ENCODE assay signal across 10 mouse cellular contexts in genomic region chr16:94250136-94250535, GRCm38 (mm10).
DNase-seq lines count a peak whose midpoint lies in the region; ATAC-seq lines count a peak whose summit lies in the region.
"Had no signal": no experiment of that assay in that cellular context is flagged by ENCODE, and none has a peak within 500 bp of the region (broad histone marks: within the 10 kb centered on the region; RNA-seq: fewer than 3 reads in every experiment).

No protein-coding gene starts in this region.

- H3K9me3 ChIP-seq in hindbrain, embryonic 16.5 days (ENCODE audit: control insufficient read depth, low read length): no peaks in the 10 kb centered on the region
- H3K9me3 ChIP-seq in hindbrain, embryonic 11.5 days (ENCODE audit: control insufficient read depth, low read length): no peaks in the 10 kb centered on the region
- no peaks in the 10 kb centered on the region for H3K9me3 ChIP-seq in embryonic facial prominence, embryonic 14.5 days (ENCODE audit: control insufficient read depth, low read length)
- no peaks in the 10 kb centered on the region for H3K9me3 ChIP-seq in lung, embryonic 15.5 days
- H3K9me3 ChIP-seq: liver, embryonic 13.5 days had no signal

- ATAC-seq in hindbrain, embryonic 16.5 days: no peak
- no peak for ATAC-seq in hindbrain, embryonic 11.5 days (ENCODE audit: low FRiP score)
- ATAC-seq in embryonic facial prominence, embryonic 14.5 days (ENCODE audit: low read depth): no peak
- ATAC-seq in lung, embryonic 15.5 days (ENCODE audit: borderline replicate concordance, extremely low read depth, low FRiP score, low TSS enrichment): peak; percentile 35; the same call in 1 of the 2 replicates
- ATAC-seq: CD4-positive, CD25-positive, alpha-beta regulatory T cell, adult 4 months had no signal

- H3K9ac ChIP-seq in hindbrain, embryonic 16.5 days (ENCODE audit: low read depth, low read length): peak overlapping the region; percentile 12; the same call in 1 of the 2 replicates
- no peak overlapping the region for H3K9ac ChIP-seq in hindbrain, embryonic 11.5 days (ENCODE audit: low read depth, low read length)
- no peak overlapping the region for H3K9ac ChIP-seq in embryonic facial prominence, embryonic 14.5 days (ENCODE audit: low read depth, low read length)
- H3K9ac ChIP-seq in lung, embryonic 15.5 days: 0 out of 2 replicates have a peak overlapping the region, but pooled peaks have one; percentile 2
- H3K9ac ChIP-seq: liver, embryonic 13.5 days had no signal

- no peak overlapping the region for H3K4me3 ChIP-seq in hindbrain, embryonic 16.5 days (ENCODE audit: low read length)
- H3K4me3 ChIP-seq in hindbrain, embryonic 11.5 days (ENCODE audit: low read depth, low read length): no peak overlapping the region
- H3K4me3 ChIP-seq in embryonic facial prominence, embryonic 14.5 days (ENCODE audit: low read depth, low read length): no peak overlapping the region
- peak overlapping the region; percentile 6; the same call in 1 of the 2 replicates for H3K4me3 ChIP-seq in lung, embryonic 15.5 days
- H3K4me3 ChIP-seq: liver, embryonic 13.5 days had no signal

- no peak overlapping the region for H3K4me2 ChIP-seq in hindbrain, embryonic 16.5 days (ENCODE audit: low read length)
- H3K4me2 ChIP-seq in hindbrain, embryonic 11.5 days (replicated peaks; ENCODE audit: low read depth, low read length): no peak overlapping the region
- H3K4me2 ChIP-seq in embryonic facial prominence, embryonic 14.5 days (ENCODE audit: low read depth, low read length): peak overlapping the region; percentile 31
- peak overlapping the region; percentile 41 for H3K4me2 ChIP-seq in lung, embryonic 15.5 days
- H3K4me2 ChIP-seq: liver, embryonic 13.5 days had no signal

- 55% methylated on average over 12 of the region's 12 CpGs for WGBS in hindbrain, embryonic 16.5 days
- 57% methylated on average over 12 of the region's 12 CpGs for WGBS in hindbrain, embryonic 11.5 days
- WGBS in embryonic facial prominence, embryonic 14.5 days: 37% methylated on average over 12 of the region's 12 CpGs
- WGBS in lung, embryonic 15.5 days: 28% methylated on average over 12 of the region's 12 CpGs

- no peaks in the 10 kb centered on the region for H3K27me3 ChIP-seq in hindbrain, embryonic 16.5 days (replicated peaks; ENCODE audit: control insufficient read depth, insufficient read depth, low read length)
- H3K27me3 ChIP-seq in hindbrain, embryonic 11.5 days (ENCODE audit: control insufficient read depth, insufficient read depth, low read length): no peaks in the 10 kb centered on the region
- H3K27me3 ChIP-seq in embryonic facial prominence, embryonic 14.5 days (replicated peaks; ENCODE audit: control insufficient read depth, insufficient read depth, low read length): no peaks in the 10 kb centered on the region
- H3K27me3 ChIP-seq in lung, embryonic 15.5 days: no peaks in the 10 kb centered on the region
- H3K27me3 ChIP-seq: liver, embryonic 13.5 days had no signal

- DNase-seq in hindbrain, embryonic 11.5 days (ENCODE audit: low spot score): no peak
- DNase-seq in A20 (ENCODE audit: low read depth, low spot score): peak; percentile 87
- DNase-seq in embryonic facial prominence, embryonic 14.5 days (ENCODE audit: low spot score): peak; percentile 31
- DNase-seq in B cell, adult 2 months: no peak
- no peak for DNase-seq in cerebellum, postnatal 36 days
- no peak for DNase-seq in left cerebral cortex, postnatal 36 days (ENCODE audit: low spot score in 2 of 2)
- DNase-seq: liver, embryonic 13.5 days had no signal

- intact Hi-C loops in left cerebral cortex, postnatal 36 days (cut with DNase I): loop anchor here (5.0 to 10.0 kb wide), 2 partner anchors 38 to 125 kb away; no protein-coding TSS in a partner anchor

- 0 out of 2 replicates have a peak, but pooled peaks cover 3% of the 10 kb centered on the region for H3K4me1 ChIP-seq in hindbrain, embryonic 16.5 days (ENCODE audit: control insufficient read depth, insufficient read depth, low read depth, low read length)
- no peaks in the 10 kb centered on the region for H3K4me1 ChIP-seq in hindbrain, embryonic 11.5 days (replicated peaks; ENCODE audit: control insufficient read depth, insufficient read depth, low read length)
- H3K4me1 ChIP-seq in embryonic facial prominence, embryonic 14.5 days (ENCODE audit: control insufficient read depth, insufficient read depth, low read length): peaks cover 26% of the 10 kb centered on the region
- H3K4me1 ChIP-seq in lung, embryonic 15.5 days: peaks cover 11% of the 10 kb centered on the region; the same call in 1 of the 2 replicates
- H3K4me1 ChIP-seq: liver, embryonic 13.5 days had no signal

- no peaks in the 10 kb centered on the region for H3K36me3 ChIP-seq in hindbrain, embryonic 16.5 days (ENCODE audit: control insufficient read depth, insufficient read depth, low read length)
- H3K36me3 ChIP-seq in hindbrain, embryonic 11.5 days (ENCODE audit: control insufficient read depth, insufficient read depth, low read length): no peaks in the 10 kb centered on the region
- no peaks in the 10 kb centered on the region for H3K36me3 ChIP-seq in embryonic facial prominence, embryonic 14.5 days (ENCODE audit: control insufficient read depth, insufficient read depth, low read length)
- H3K36me3 ChIP-seq in lung, embryonic 15.5 days: no peaks in the 10 kb centered on the region
- H3K36me3 ChIP-seq: liver, embryonic 13.5 days had no signal

- H3K27ac ChIP-seq in hindbrain, embryonic 16.5 days (ENCODE audit: low read depth, low read length): no peak overlapping the region
- H3K27ac ChIP-seq in hindbrain, embryonic 11.5 days (ENCODE audit: low read depth, low read length): no peak overlapping the region
- H3K27ac ChIP-seq in embryonic facial prominence, embryonic 14.5 days (replicated peaks; ENCODE audit: low read depth, low read length): 0 out of 2 replicates have a peak overlapping the region, but pooled peaks have one; percentile 31
- H3K27ac ChIP-seq in lung, embryonic 15.5 days: no peak overlapping the region
- H3K27ac ChIP-seq: liver, embryonic 13.5 days had no signal

Comparison
In these comparisons a context has a peak if more than half of its experiments do, and no peak if none do; other contexts are left out.
1. H3K9ac ChIP-seq: peak in hindbrain, embryonic 16.5 days (single experiment) and lung, embryonic 15.5 days (single experiment); none in hindbrain, embryonic 11.5 days (single experiment) and embryonic facial prominence, embryonic 14.5 days (single experiment).
2. H3K4me2 ChIP-seq: peak in embryonic facial prominence, embryonic 14.5 days (single experiment) and lung, embryonic 15.5 days (single experiment); none in hindbrain, embryonic 16.5 days (single experiment) and hindbrain, embryonic 11.5 days (single experiment).
3. DNase-seq: peak in A20 (single experiment) and embryonic facial prominence, embryonic 14.5 days (single experiment); none in hindbrain, embryonic 11.5 days (single experiment), B cell, adult 2 months (0 of 2), cerebellum, postnatal 36 days (0 of 2) and left cerebral cortex, postnatal 36 days (0 of 2).